Mouse (Mus musculus) layer of hippocampus, adult 2 months (tissue): Measurements from ENCODE around the gene Sap30bp. TPM values are rescaled to one million over a fixed set of nuclear protein-coding genes. Genes with fewer than 3 reads are reported as not detected.

Experiments
- DNase-seq, 2 experiments: peaks; one replicate each; pipeline ENCODE4 v3.0.0; 2022; ENCODE audit warnings: low spot score in 2 of 2
- H3K27ac ChIP-seq: fragments of 200-600 bp; 2 replicates; pipeline ENCODE4 v1.8.1; 2022
- H3K4me3 ChIP-seq: fragments of 200-600 bp; 2 replicates; pipeline ENCODE4 v1.8.1; 2022; ENCODE audit warnings: mild to moderate bottlenecking
- CTCF ChIP-seq: fragments of 200-600 bp; conservative IDR thresholded peaks from 2 replicates; pipeline ENCODE4 v1.8.1; 2022; ENCODE audit warnings: antibody characterized with exemption, mild to moderate bottlenecking, moderate library complexity
- total RNA-seq, 2 experiments: library from RNA; stranded (reverse); gene quantifications; 2 replicates each; pipeline ENCODE4 v1.2.3; 2021

The Sap30bp gene
- total RNA-seq, 2 experiments from 2014 or later: 40.8 to 47.0 TPM

- H3K4me3 ChIP-seq: no peak within 1 kb of the TSS
- no peak for DNase-seq
- TF ChIP-seq CTCF: no peak
- H3K27ac ChIP-seq: peak within 1 kb of the TSS; percentile 46; the same call in 1 of the 2 replicates
Observed at GRCm38 (mm10) chr11:115911632-115912376, 21.3 kb upstream of the Sap30bp start, which contains the start of gene Smim6. Gene Smim6, plus strand, starts transcription at chr11:115912017.

GRCm38 (mm10) chr11:115916579-115916978 lies 16.5 kb upstream of the Sap30bp start:
- no peak overlapping the region for H3K27ac ChIP-seq
- DNase-seq: no peak
- TF ChIP-seq CTCF: no peak

GRCm38 (mm10) chr11:115918637-115919036 lies 14.4 kb upstream of the Sap30bp start:
- DNase-seq: no peak
- Histone ChIP-seq H3K27ac (no peak overlapping the region), H3K4me3 (no peak overlapping the region)
- no peak for TF ChIP-seq CTCF

More at GRCm38 (mm10) chr11:115916579-115916978, 16.5 kb upstream of the Sap30bp start:
- no peak overlapping the region for H3K4me3 ChIP-seq

GRCm38 (mm10) chr11:115919073-115919472 lies 14.0 kb upstream of the Sap30bp start:
- no peak for TF ChIP-seq CTCF
- no peak overlapping the region for H3K27ac ChIP-seq
- no peak for DNase-seq

GRCm38 (mm10) chr11:115920110-115920818 lies 12.8 kb upstream of the Sap30bp start:
- H3K4me3 ChIP-seq: no peak overlapping the region
- H3K27ac ChIP-seq: no peak overlapping the region
- DNase-seq: peak in 1 of 2 experiments; percentile 43
- peak; percentile 86 for TF ChIP-seq CTCF

More at GRCm38 (mm10) chr11:115919073-115919472, 14.0 kb upstream of the Sap30bp start:
- H3K4me3 ChIP-seq: no peak overlapping the region

GRCm38 (mm10) chr11:115921986-115922385 lies 11.1 kb upstream of the Sap30bp start:
- TF ChIP-seq CTCF: no peak
- Histone ChIP-seq H3K4me3 (no peak overlapping the region), H3K27ac (no peak overlapping the region)
- DNase-seq: no peak

GRCm38 (mm10) chr11:115929031-115929430 lies 4.1 kb upstream of the Sap30bp start:
- no peak for TF ChIP-seq CTCF
- DNase-seq: no peak
- no peak overlapping the region for H3K27ac ChIP-seq
- no peak overlapping the region for H3K4me3 ChIP-seq

- no peak overlapping the region for H3K4me3 ChIP-seq
- H3K27ac ChIP-seq: no peak overlapping the region
- no peak for TF ChIP-seq CTCF
- DNase-seq: no peak
Observed at GRCm38 (mm10) chr11:115929818-115930217, 3.3 kb upstream of the Sap30bp start.

GRCm38 (mm10) chr11:115931235-115931634 lies 1.8 kb upstream of the Sap30bp start:
- Histone ChIP-seq H3K4me3 (no peak overlapping the region), H3K27ac (no peak overlapping the region)
- no peak for TF ChIP-seq CTCF
- DNase-seq: no peak

GRCm38 (mm10) chr11:115933747-115934110 lies 647 bp downstream of the Sap30bp start:
- peak overlapping the region; percentile 93 for H3K4me3 ChIP-seq
- peak overlapping the region; percentile 87 for H3K27ac ChIP-seq
- no peak for DNase-seq
- TF ChIP-seq CTCF: no peak

- Histone ChIP-seq H3K27ac (no peak overlapping the region), H3K4me3 (no peak overlapping the region)
- peak; percentile 57 to 72 for DNase-seq
- TF ChIP-seq CTCF: peak; percentile 99
Observed at GRCm38 (mm10) chr11:115939690-115940329, 6.7 kb downstream of the Sap30bp start.

- DNase-seq: no peak
- Histone ChIP-seq H3K27ac (no peak overlapping the region), H3K4me3 (no peak overlapping the region)
- peak; percentile 50 for TF ChIP-seq CTCF
Observed at GRCm38 (mm10) chr11:115941980-115942379, 8.9 kb downstream of the Sap30bp start.

GRCm38 (mm10) chr11:115945247-115945646 lies 12.2 kb downstream of the Sap30bp start:
- Histone ChIP-seq H3K4me3 (no peak overlapping the region), H3K27ac (no peak overlapping the region)
- no peak for DNase-seq
- TF ChIP-seq CTCF: no peak
